Mouse (Mus musculus) ES-E14 (cell line): ENCODE measurements at regions not wholly inside any gene's neighbourhood (a gene's known extent, or its start where the extent isn't known, plus 50 kb on each side); places are given as distances from the start of the nearest gene placed in this dataset.

Experiments
- CHD2 ChIP-seq: IDR thresholded peaks from 2 replicates; pipeline ENCODE4 v1.6.1; 2014; ENCODE audit warnings: mild to moderate bottlenecking, low read depth, low read length, inconsistent platforms
- ZC3H11A ChIP-seq: IDR thresholded peaks from 2 replicates; pipeline ENCODE4 v1.6.1; 2012; ENCODE audit warnings: low read depth, mild to moderate bottlenecking, inconsistent platforms, low read length, borderline replicate concordance

DNA sequence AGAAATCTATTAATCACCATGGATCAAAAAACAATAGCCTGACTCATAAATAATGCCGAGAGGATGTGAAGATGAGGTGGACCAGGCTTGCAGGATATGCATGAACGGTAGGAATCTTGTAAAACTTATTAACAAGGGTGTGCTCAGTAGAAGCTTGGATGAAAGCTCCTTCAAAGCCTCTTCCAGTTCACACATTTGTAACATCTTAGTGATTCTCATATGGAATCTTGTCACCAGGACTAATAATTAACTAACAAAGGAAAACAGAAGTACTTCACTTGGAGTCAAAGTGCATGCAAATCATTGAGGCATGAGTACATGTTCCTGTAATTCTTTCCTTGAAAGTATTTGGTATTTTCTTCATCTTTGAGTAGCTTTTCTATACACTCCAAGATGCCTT is 290.5 kb downstream of the Sema3d start:
- no peak for TF ChIP-seq CHD2
- TF ChIP-seq ZC3H11A, result no peak
